Mouse (Mus musculus) bone marrow macrophage, adult 2 months (primary cell): Measurements from ENCODE around the gene Ffar1. TPM values are rescaled to one million over a fixed set of nuclear protein-coding genes. Genes with fewer than 3 reads are reported as not detected.

Source experiments
- H3K27ac ChIP-seq: 2 replicates; pipeline ENCODE4 v1.5.1; 2012; ENCODE audit warnings: low read depth, low read length; ENCODE audit not compliant: insufficient read depth
- H3K4me1 ChIP-seq: 2 replicates; pipeline ENCODE4 v1.6.1; 2012; ENCODE audit warnings: low read length; ENCODE audit not compliant: control insufficient read depth, insufficient read depth
- H3K4me3 ChIP-seq: 2 replicates; pipeline ENCODE4 v1.5.1; 2012; ENCODE audit warnings: mild to moderate bottlenecking, low read length, moderate library complexity; ENCODE audit not compliant: insufficient read depth
- CTCF ChIP-seq: IDR thresholded peaks from 2 replicates; pipeline ENCODE4 v1.5.1; 2012; ENCODE audit warnings: low read depth, mild to moderate bottlenecking, low read length, moderate library complexity
- POLR2A ChIP-seq: IDR thresholded peaks from 2 replicates; pipeline ENCODE4 v1.6.1; 2012; ENCODE audit warnings: mild to moderate bottlenecking, low read depth, low read length, borderline replicate concordance
- polyA plus RNA-seq: library from polyadenylated mRNA; stranded (reverse); fragments of >200 nt; gene quantifications from 2 replicates; pipeline ENCODE4 v1.2.4, GENCODE M21; 2012; ENCODE audit not compliant: missing spikeins, insufficient read depth, insufficient read length

Gene Ffar1
- polyA plus RNA-seq: not detected in 2 replicates

DNA sequence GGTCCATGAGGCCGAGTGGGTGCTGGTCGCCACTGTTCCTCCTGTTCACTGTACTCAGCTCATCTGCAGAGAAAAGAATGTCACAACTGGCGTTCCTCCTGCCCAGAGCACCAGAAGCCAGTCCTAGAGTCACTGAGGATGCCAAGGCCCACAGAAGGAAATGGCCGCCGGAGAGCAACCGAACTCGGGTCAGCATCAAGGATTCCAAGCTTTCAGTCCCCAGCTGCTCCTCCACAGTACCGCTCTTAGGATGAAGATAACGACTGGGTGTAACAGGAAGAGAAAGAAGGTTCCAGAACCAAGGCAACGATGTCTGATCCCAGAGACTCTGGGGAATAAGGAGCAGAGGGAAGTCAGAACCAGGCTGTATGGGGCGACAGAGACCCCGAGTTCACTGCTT is at the start of gene Ffar1:
TSS of gene Ffar1 (minus strand) at position 101 of the 400 bp plus-strand sequence.
- no peak for TF ChIP-seq CTCF
- TF ChIP-seq POLR2A: no peak
- no peak within 1 kb of the TSS for H3K27ac ChIP-seq
- peaks cover 3% of the 10 kb centered on the region for H3K4me1 ChIP-seq
- no peak within 1 kb of the TSS for H3K4me3 ChIP-seq

DNA sequence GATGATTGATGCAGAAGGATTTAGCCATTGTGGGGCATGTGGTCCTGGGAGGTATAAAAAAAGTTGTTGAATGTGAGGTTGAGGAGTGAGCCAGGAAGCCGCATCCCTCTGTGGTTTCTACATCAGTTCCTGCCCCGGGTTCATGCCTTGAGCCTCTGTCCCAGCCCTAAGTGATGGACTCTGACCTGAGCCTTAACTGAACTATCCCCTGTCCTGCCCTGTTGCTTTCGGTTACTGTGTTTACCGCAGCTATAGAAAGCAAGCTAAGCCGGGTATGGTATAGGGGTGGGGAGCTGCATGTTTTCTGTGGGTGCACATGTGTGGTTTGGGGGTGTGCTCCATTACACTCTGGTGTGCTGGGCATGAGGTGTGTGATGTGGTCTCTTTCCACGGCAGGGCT is 48.4 kb upstream of the Ffar1 start:
- Histone ChIP-seq H3K4me1 (peaks cover 5% of the 10 kb centered on the region), H3K4me3 (no peak overlapping the region), H3K27ac (no peak overlapping the region)
- TF ChIP-seq CTCF: no peak
- TF ChIP-seq POLR2A: no peak

GRCm38 (mm10) chr7:30908992-30909431 is 47.6 kb upstream of the Ffar1 start:
- Histone ChIP-seq H3K27ac (no peak overlapping the region), H3K4me3 (peak overlapping the region; percentile 50), H3K4me1 (peaks cover 5% of the 10 kb centered on the region)
- TF ChIP-seq POLR2A: no peak
- TF ChIP-seq CTCF: no peak

- H3K4me3 ChIP-seq: peak overlapping the region; percentile 50
- TF ChIP-seq CTCF (no peak), POLR2A (no peak)
- peaks cover 5% of the 10 kb centered on the region for H3K4me1 ChIP-seq
- no peak overlapping the region for H3K27ac ChIP-seq
Observed at GRCm38 (mm10) chr7:30908277-30908991, 47.1 kb upstream of the Ffar1 start.

DNA sequence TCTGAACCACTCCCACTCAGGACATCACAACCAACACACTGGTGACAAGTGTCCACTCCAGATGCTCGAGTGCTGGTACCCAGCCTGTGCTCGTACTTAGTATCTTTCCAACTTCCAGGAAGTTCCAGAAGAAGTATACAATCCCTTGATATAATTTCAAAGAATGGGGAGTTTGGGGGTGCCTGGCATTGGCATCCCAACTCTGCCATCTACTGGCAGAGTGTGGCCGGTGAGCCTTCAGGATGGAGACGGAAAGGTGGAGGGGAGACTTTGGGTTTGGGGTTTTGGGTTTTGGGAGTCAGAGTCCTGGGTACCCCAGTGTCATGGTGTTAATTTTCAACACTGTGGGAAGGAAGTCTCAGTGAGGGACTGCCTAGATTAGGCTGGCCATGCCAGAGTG is 42.7 kb upstream of the Ffar1 start:
- Histone ChIP-seq H3K27ac (no peak overlapping the region), H3K4me3 (no peak overlapping the region), H3K4me1 (peaks cover 4% of the 10 kb centered on the region)
- no peak for TF ChIP-seq POLR2A
- TF ChIP-seq CTCF: peak; percentile 51; the same call in 1 of the 2 replicates

DNA sequence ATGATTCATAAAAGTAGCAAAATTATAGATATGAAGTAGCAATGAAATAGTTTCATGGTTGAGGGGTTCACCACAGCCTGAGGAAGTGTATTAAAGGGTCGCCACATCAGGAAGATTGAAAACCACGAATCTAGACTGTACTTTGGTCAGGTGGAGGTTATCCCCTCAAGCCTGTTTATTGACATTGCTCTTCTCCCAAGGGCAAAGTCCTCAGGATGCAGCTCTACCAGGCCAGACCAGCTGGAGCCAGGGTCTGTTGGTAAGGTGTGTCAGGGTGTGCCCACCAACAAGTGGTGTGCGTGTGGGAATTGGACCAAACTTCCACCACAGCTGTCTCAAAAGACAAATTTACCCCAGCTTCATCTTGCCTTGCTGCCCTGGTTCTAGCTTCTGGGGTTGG is 33.9 kb upstream of the Ffar1 start:
- peaks cover 5% of the 10 kb centered on the region for H3K4me1 ChIP-seq

GRCm38 (mm10) chr7:30892515-30892914 is 31.2 kb upstream of the Ffar1 start:
- H3K4me1 ChIP-seq: peaks cover 4% of the 10 kb centered on the region
- no peak overlapping the region for H3K27ac ChIP-seq
- H3K4me3 ChIP-seq: no peak overlapping the region
- no peak for TF ChIP-seq POLR2A
- TF ChIP-seq CTCF: no peak

More for the DNA sequence above, 33.9 kb upstream of the Ffar1 start:
- no peak for TF ChIP-seq CTCF
- TF ChIP-seq POLR2A: no peak
- H3K27ac ChIP-seq: no peak overlapping the region
- no peak overlapping the region for H3K4me3 ChIP-seq

- no peaks in the 10 kb centered on the region for H3K4me1 ChIP-seq
- no peak overlapping the region for H3K4me3 ChIP-seq
- H3K27ac ChIP-seq: no peak overlapping the region
- TF ChIP-seq CTCF (no peak), POLR2A (no peak)
Observed at GRCm38 (mm10) chr7:30891746-30892145, 30.4 kb upstream of the Ffar1 start.

GRCm38 (mm10) chr7:30890681-30891080 is 29.3 kb upstream of the Ffar1 start:
- Histone ChIP-seq H3K4me3 (no peak overlapping the region), H3K4me1 (no peaks in the 10 kb centered on the region), H3K27ac (no peak overlapping the region)
- TF ChIP-seq CTCF: no peak
- no peak for TF ChIP-seq POLR2A

DNA sequence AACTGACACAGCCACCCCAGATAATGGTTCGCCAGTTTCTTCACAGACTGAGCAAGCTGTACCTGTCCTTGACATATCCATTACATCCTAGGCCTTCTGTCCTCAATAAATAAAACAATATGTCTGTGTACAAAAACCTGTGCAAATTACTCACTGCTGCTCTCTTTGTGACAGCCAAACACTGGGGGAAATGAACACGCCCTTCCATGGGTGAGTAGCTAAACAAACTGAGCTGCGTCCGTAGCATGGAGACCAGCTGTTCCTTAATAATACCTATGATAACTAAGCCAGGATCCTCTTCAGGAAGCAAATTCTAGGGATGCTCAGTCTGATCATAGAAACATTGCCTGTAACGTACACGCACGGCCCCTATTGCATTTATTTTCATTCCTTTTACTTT is 27.4 kb upstream of the Ffar1 start:
- Histone ChIP-seq H3K4me1 (no peaks in the 10 kb centered on the region), H3K4me3 (no peak overlapping the region), H3K27ac (no peak overlapping the region)
- TF ChIP-seq CTCF (no peak), POLR2A (no peak)

DNA sequence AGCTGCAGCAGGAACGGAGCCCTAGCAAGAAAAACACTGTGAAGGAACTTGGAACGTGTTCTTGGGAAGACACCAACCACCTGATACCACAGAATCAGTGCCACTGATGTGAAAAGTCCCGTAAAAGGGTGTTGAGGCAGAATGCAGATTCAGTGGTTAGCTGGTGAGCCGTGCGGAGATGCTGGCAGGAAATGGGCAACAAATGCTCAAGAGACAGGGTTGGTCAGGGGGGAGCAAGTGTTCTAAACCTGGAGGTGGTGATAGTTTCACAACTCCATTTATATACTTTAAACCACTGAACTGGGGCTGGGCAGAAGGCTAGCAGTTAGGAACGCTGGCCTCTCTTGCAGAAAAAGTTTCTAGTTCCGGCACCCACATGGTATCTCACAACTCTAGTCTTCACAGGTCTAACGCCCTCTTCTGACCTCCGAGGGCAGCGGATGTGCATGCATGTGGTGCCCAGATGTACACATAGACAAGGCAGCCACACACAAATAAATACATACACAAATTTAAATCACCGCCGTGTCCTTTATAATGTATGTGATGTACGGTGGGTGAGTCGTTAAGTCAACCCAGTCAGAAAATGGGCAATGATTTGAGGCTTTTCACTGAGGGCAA is 26.3 kb upstream of the Ffar1 start:
- Histone ChIP-seq H3K27ac (no peak overlapping the region), H3K4me1 (no peaks in the 10 kb centered on the region), H3K4me3 (no peak overlapping the region)
- no peak for TF ChIP-seq POLR2A
- no peak for TF ChIP-seq CTCF
